Mouse (Mus musculus) kidney, adult 2 months (tissue): ENCODE results near the gene Kcna7. TPM values are rescaled to one million over a fixed set of nuclear protein-coding genes. Genes with fewer than 3 reads are reported as not detected.
A peak's percentile ranks its signal among the peaks of the same experiment; 100 is the strongest.

Experiments used
- DNase-seq: peaks from one replicate; pipeline ENCODE4 v3.0.0; 2021
- H3K27ac ChIP-seq: fragments of 200-500 bp; 2 replicates; pipeline ENCODE4 v1.5.1; 2012; ENCODE audit warnings: low read depth, low read length, control low read depth, inconsistent platforms; ENCODE audit not compliant: insufficient read depth
- H3K27me3 ChIP-seq: fragments of 200-500 bp; replicated peaks from 2 replicates; pipeline ENCODE4 v1.6.1; 2012; ENCODE audit warnings: mild to moderate bottlenecking, moderate library complexity, low read length, inconsistent platforms; ENCODE audit not compliant: control insufficient read depth, insufficient read depth
- H3K36me3 ChIP-seq: fragments of 200-500 bp; 2 replicates; pipeline ENCODE4 v1.6.1; 2012; ENCODE audit warnings: mild to moderate bottlenecking, moderate library complexity, low read length, inconsistent platforms; ENCODE audit not compliant: control insufficient read depth, insufficient read depth
- H3K4me1 ChIP-seq: fragments of 200-500 bp; 2 replicates; pipeline ENCODE4 v1.6.1; 2011; ENCODE audit warnings: low read length; ENCODE audit not compliant: control insufficient read depth, insufficient read depth
- H3K4me3 ChIP-seq: fragments of 200-500 bp; 2 replicates; pipeline ENCODE4 v1.5.1; 2011; ENCODE audit warnings: mild to moderate bottlenecking, low read depth, low read length, control low read depth; ENCODE audit not compliant: insufficient read depth
- CTCF ChIP-seq: fragments of 200-500 bp; conservative IDR thresholded peaks from 2 replicates; pipeline ENCODE4 v1.5.1; 2011; ENCODE audit warnings: low read depth, mild to moderate bottlenecking, control low read depth, low read length, moderate library complexity, mixed read lengths; ENCODE audit not compliant: insufficient read depth, insufficient read length
- POLR2A ChIP-seq: fragments of 200-500 bp; IDR thresholded peaks from one replicate; pipeline ENCODE4 v1.6.1; 2011; ENCODE audit warnings: low read depth, low read length, control low read depth
- WGBS: fragments of 180-500 bp; shearing (Covaris S2); methylation state at CpG from one replicate; pipeline ENCODE4 v1.1.7; 2018; 5-methylcytosine and 5-hydroxymethylcytosine counted together
- polyA plus RNA-seq: library from polyadenylated mRNA; depleted of rRNA; stranded (reverse); fragments of >200 nt; gene quantifications from 2 replicates; pipeline ENCODE4 v1.2.3, GENCODE M21; 2012

The Kcna7 gene
- polyA plus RNA-seq, 1 experiment = 0.91 TPM

GRCm38 (mm10) chr7:45434203-45435015 lies 29.0 kb downstream of the Kcna7 start, which contains the start of gene Gys1:
Gys1 (plus strand) TSS chr7:45434844.
- H3K4me1 ChIP-seq = peaks cover 12% of the 10 kb centered on the region
- WGBS = under 1% methylated on average over 45 of the region's 45 CpGs

GRCm38 (mm10) chr7:45435038-45435437 lies 29.6 kb downstream of the Kcna7 start:
- Histone ChIP-seq H3K36me3 (no peaks in the 10 kb centered on the region), H3K4me1 (peaks cover 12% of the 10 kb centered on the region), H3K27ac (peak overlapping the region; percentile 85), H3K4me3 (peak overlapping the region; percentile 87), H3K27me3 (no peaks in the 10 kb centered on the region)
- WGBS = under 1% methylated on average over 16 of the region's 16 CpGs
- no peak for DNase-seq
- TF ChIP-seq CTCF (no peak), POLR2A (no peak)

More at GRCm38 (mm10) chr7:45434203-45435015, 29.0 kb downstream of the Kcna7 start, which contains the start of gene Gys1:
- Histone ChIP-seq H3K36me3 (no peaks in the 10 kb centered on the region), H3K27me3 (no peaks in the 10 kb centered on the region), H3K27ac (peak within 1 kb of the TSS; percentile 85), H3K4me3 (peak within 1 kb of the TSS; percentile 87)
- peak; percentile 100 for DNase-seq
- TF ChIP-seq CTCF (peak; percentile 81), POLR2A (peak; percentile 46)

GRCm38 (mm10) chr7:45436444-45436843 lies 31.0 kb downstream of the Kcna7 start:
- Histone ChIP-seq H3K27ac (no peak overlapping the region), H3K27me3 (no peaks in the 10 kb centered on the region), H3K4me1 (peaks cover 12% of the 10 kb centered on the region), H3K4me3 (no peak overlapping the region), H3K36me3 (no peaks in the 10 kb centered on the region)
- no peak for TF ChIP-seq CTCF
- no peak for TF ChIP-seq POLR2A
- DNase-seq = no peak
- 82% methylated on average over 5 of the region's 5 CpGs for WGBS

- no peak overlapping the region for H3K27ac ChIP-seq
- H3K4me3 ChIP-seq = no peak overlapping the region
- no peaks in the 10 kb centered on the region for H3K27me3 ChIP-seq
- TF ChIP-seq CTCF (no peak), POLR2A (no peak)
- peaks cover 12% of the 10 kb centered on the region for H3K4me1 ChIP-seq
- H3K36me3 ChIP-seq = no peaks in the 10 kb centered on the region
- no peak for DNase-seq
- 69% methylated on average over 6 of the region's 6 CpGs for WGBS
Measured at GRCm38 (mm10) chr7:45437046-45437445, 31.6 kb downstream of the Kcna7 start.

- Histone ChIP-seq H3K27me3 (no peaks in the 10 kb centered on the region), H3K4me3 (no peak within 1 kb of the TSS), H3K4me1 (peaks cover 12% of the 10 kb centered on the region), H3K27ac (peak within 1 kb of the TSS; percentile 5; the same call in 1 of the 2 replicates), H3K36me3 (no peaks in the 10 kb centered on the region)
- WGBS = 34% methylated on average over 19 of the region's 19 CpGs
- TF ChIP-seq POLR2A (no peak), CTCF (peak; percentile 33; the same call in 1 of the 2 replicates)
- peak; percentile 50 for DNase-seq
Measured at GRCm38 (mm10) chr7:45437521-45438276, 32.2 kb downstream of the Kcna7 start, which contains the start of gene Ruvbl2. Ruvbl2 (minus strand) TSS chr7:45438096.

GRCm38 (mm10) chr7:45443526-45444420 lies 38.3 kb downstream of the Kcna7 start:
- no peak for TF ChIP-seq CTCF
- no peak for TF ChIP-seq POLR2A
- Histone ChIP-seq H3K36me3 (no peaks in the 10 kb centered on the region), H3K27ac (no peak overlapping the region), H3K4me1 (no peaks in the 10 kb centered on the region), H3K4me3 (no peak overlapping the region), H3K27me3 (no peaks in the 10 kb centered on the region)
- WGBS = 88% methylated on average over 22 of the region's 22 CpGs
- no peak for DNase-seq
